Mouse (Mus musculus) lung, postnatal 0 days (tissue): ENCODE results near the gene Gpr179.

Experiments used
- CTCF ChIP-seq: IDR thresholded peaks from 2 replicates; pipeline ENCODE4 v1.5.1; 2016; ENCODE audit warnings: antibody characterized with exemption, mild to moderate bottlenecking
- EP300 ChIP-seq: IDR thresholded peaks from 2 replicates; pipeline ENCODE4 v1.6.1; 2016; ENCODE audit warnings: antibody characterized with exemption, mild to moderate bottlenecking, control low read depth

- TF ChIP-seq CTCF (no peak), EP300 (no peak)
Measured at GRCm38 (mm10) chr11:97343175-97343574, 8.7 kb downstream of the Gpr179 start.
